Mouse (Mus musculus) thymus, adult 2 months (tissue): ENCODE measurements around the gene Kansl1.

Experiments used
- CTCF ChIP-seq: fragments of 200-500 bp; IDR thresholded peaks from 2 replicates; pipeline ENCODE4 v1.5.1; 2012; ENCODE audit warnings: mild to moderate bottlenecking, control low read depth, low read length, moderate library complexity, borderline replicate concordance; ENCODE audit not compliant: control insufficient read depth, poor library complexity, insufficient read depth; ENCODE audit errors: extremely low read depth
- POLR2A ChIP-seq: fragments of 200-500 bp; IDR thresholded peaks from 2 replicates; pipeline ENCODE4 v1.6.1; 2012; ENCODE audit warnings: mild to moderate bottlenecking, low read length, control low read depth, moderate library complexity; ENCODE audit not compliant: control insufficient read depth, poor library complexity, insufficient read depth; ENCODE audit errors: extremely low read depth

GRCm38 (mm10) chr11:104327946-104328345 lies 140.7 kb downstream of the Kansl1 start:
- TF ChIP-seq CTCF (no peak), POLR2A (no peak)
